Mouse (Mus musculus): Measurements from ENCODE around the gene Lyl1.

- TF ChIP-seq CTCF (IDR thresholded peaks at IDR 0.05; ENCODE audit: low read depth, low read length) (no peak), POLR2A (IDR thresholded peaks at IDR 0.05; ENCODE audit: borderline replicate concordance, low read depth, low read length) (no peak)
Observed at GRCm38 (mm10) chr8:84730541-84731370, 29.5 kb downstream of the Lyl1 start.
